Mouse (Mus musculus): ENCODE results near the gene Nrxn3. TPM values are rescaled to one million over a fixed set of nuclear protein-coding genes. Genes with fewer than 3 reads are reported as not detected.

Gene Nrxn3
- polyA plus RNA-seq, 1 experiment, result 0.19 TPM

DNA sequence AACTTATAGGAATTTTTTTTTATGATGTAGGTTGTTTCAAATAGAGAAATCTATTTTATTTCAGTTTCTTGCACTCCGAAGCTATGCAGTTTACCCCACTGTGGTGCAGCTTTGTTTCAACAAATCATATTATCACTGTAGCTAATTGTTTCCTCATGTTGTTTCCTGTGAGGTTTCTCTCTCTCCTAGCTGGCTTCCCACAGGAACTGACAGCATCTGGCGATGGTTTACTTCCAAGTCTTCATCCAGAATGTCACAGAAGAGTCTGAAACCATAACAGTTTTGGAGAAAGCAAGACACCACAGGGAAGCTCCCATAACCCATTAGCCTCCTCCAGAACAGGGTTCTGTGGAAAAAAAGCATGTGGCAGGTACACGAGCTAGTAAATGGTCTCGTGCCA lies 564.4 kb downstream of the Nrxn3 start:
- Histone ChIP-seq H3K27me3 (ENCODE audit: control insufficient read depth, insufficient read depth, low read length) (no peaks in the 10 kb centered on the region), H3K4me3 (ENCODE audit: control insufficient read depth, insufficient read depth, low read length) (no peak overlapping the region), H3K4me1 (replicated peaks; ENCODE audit: control insufficient read depth, insufficient read depth, low read length) (no peaks in the 10 kb centered on the region), H3K27ac (ENCODE audit: control insufficient read depth, insufficient read depth, low read length) (no peak overlapping the region), H3K36me3 (ENCODE audit: control insufficient read depth, insufficient read depth, low read length) (no peaks in the 10 kb centered on the region)
- no peak for TF ChIP-seq POLR2A (IDR thresholded peaks at IDR 0.05; ENCODE audit: control insufficient read depth, extremely low read depth, insufficient read depth, low read length, poor library complexity)
- no peak for TF ChIP-seq CTCF (IDR thresholded peaks at IDR 0.05; ENCODE audit: borderline replicate concordance, control insufficient read depth, extremely low read depth, insufficient read depth, low read length, poor library complexity)
- 61% methylated on average over 4 of the region's 4 CpGs for WGBS
- no peak for DNase-seq

DNA sequence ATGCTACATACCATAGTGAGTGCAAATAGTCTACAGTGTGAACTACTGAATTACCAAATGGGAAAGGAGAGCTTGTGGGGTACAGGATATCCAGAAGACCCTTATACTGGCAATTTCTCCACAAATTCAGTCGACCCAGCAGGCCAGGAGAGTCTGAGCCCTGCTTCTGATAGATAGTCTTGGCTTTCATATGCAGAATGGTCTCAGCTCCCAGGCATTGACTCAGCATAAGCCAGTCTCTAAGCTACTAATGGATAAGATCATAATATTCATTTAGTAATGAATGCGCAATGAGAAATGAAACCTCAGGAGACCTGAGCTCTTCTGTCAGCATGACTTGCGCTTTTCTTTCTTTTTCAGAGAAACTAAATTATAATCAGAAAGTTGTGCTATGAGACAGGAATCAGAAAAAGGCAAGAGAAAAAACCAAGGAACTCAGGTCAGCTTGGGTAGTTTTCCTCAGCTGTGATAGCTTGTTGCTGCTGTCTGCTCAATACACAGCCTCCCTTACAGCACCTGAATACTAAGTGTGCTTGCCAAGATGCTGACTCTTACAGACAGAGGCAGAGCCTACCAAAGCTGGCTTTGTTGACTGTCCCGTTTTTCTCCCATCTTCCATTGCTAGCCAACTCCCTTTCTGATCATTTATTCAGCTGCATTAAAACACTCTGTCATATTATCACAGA lies 567.1 kb downstream of the Nrxn3 start:
- WGBS, result 72% methylated on average over 4 of the region's 4 CpGs
- no peak for TF ChIP-seq CTCF (IDR thresholded peaks at IDR 0.05; ENCODE audit: borderline replicate concordance, control insufficient read depth, extremely low read depth, insufficient read depth, low read length, poor library complexity)
- no peak for TF ChIP-seq POLR2A (IDR thresholded peaks at IDR 0.05; ENCODE audit: control insufficient read depth, extremely low read depth, insufficient read depth, low read length, poor library complexity)
- H3K27me3 ChIP-seq (ENCODE audit: control insufficient read depth, insufficient read depth, low read length), result no peaks in the 10 kb centered on the region
- no peaks in the 10 kb centered on the region for H3K36me3 ChIP-seq (ENCODE audit: control insufficient read depth, insufficient read depth, low read length)
- DNase-seq, result no peak
- no peak overlapping the region for H3K27ac ChIP-seq (ENCODE audit: control insufficient read depth, insufficient read depth, low read length)
- no peaks in the 10 kb centered on the region for H3K4me1 ChIP-seq (replicated peaks; ENCODE audit: control insufficient read depth, insufficient read depth, low read length)
- no peak overlapping the region for H3K4me3 ChIP-seq (ENCODE audit: control insufficient read depth, insufficient read depth, low read length)

DNA sequence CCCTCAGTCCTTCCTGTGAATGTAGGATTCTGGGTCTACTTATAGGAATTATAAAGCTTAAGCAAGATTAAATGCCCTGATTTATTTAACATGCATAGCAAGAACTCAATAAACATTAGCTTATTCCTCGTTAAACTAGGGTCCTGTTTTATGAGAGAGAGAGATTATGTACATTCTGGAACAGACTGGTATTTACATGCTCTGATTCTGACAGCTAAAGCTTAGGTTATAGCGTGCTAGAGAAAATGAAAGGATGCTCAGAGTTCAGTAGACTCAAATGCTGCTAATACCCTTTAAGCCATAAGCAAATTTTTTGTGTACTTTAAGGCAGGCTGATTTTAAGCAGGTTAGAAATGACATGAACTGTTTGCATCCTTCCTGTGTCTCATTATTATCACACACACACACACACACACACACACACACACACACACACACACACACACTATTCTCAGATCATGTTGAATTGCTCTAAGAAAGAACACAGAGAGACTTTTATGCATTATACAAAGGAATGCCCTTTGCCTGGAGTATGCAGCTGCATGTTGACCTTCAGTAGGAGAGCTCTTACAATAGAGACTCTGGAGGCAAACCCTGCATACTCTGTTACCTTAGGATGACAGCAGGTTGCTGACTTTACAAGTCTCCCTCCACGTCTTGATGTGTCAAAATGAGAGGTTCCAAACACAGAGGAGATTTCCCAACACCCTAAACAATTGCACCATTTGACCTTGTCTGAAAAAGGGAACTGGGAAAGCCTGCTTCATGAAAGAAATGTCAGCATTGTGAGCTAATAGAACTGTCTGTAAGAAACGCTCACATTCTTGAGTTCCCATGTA lies 568.3 kb downstream of the Nrxn3 start:
- no peaks in the 10 kb centered on the region for H3K36me3 ChIP-seq (ENCODE audit: control insufficient read depth, insufficient read depth, low read length)
- no peak for DNase-seq
- H3K4me3 ChIP-seq (ENCODE audit: control insufficient read depth, insufficient read depth, low read length), result no peak overlapping the region
- H3K27ac ChIP-seq (ENCODE audit: control insufficient read depth, insufficient read depth, low read length), result no peak overlapping the region
- H3K27me3 ChIP-seq (ENCODE audit: control insufficient read depth, insufficient read depth, low read length), result no peaks in the 10 kb centered on the region
- WGBS, result 51% methylated on average over 4 of the region's 4 CpGs
- H3K4me1 ChIP-seq (replicated peaks; ENCODE audit: control insufficient read depth, insufficient read depth, low read length), result no peaks in the 10 kb centered on the region
- TF ChIP-seq POLR2A (IDR thresholded peaks at IDR 0.05; ENCODE audit: control insufficient read depth, extremely low read depth, insufficient read depth, low read length, poor library complexity) (no peak), CTCF (IDR thresholded peaks at IDR 0.05; ENCODE audit: borderline replicate concordance, control insufficient read depth, extremely low read depth, insufficient read depth, low read length, poor library complexity) (no peak)

DNA sequence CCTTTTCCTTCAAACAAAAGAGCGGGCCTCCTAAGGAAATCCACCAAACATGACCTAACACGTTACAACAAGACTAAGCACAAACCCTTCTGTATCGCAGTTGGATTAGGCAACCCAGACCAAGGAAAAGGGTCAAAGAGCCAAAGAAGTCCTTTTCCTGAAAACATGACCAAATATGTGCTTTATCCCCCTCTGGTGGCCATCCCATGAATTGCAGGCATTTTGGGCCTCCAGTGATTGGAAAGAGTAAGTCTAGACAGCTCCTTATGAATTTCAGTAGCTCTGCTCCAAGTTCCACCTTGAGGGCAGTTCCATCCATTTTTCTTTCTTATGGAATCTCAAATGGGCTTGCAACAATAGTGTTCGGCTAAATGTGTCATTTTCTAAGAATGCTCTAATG lies 579.3 kb downstream of the Nrxn3 start:
- TF ChIP-seq CTCF (IDR thresholded peaks at IDR 0.05; ENCODE audit: borderline replicate concordance, control insufficient read depth, extremely low read depth, insufficient read depth, low read length, poor library complexity) (no peak), POLR2A (IDR thresholded peaks at IDR 0.05; ENCODE audit: control insufficient read depth, extremely low read depth, insufficient read depth, low read length, poor library complexity) (no peak)
- DNase-seq, result peak; percentile 37
- H3K27ac ChIP-seq (ENCODE audit: control insufficient read depth, insufficient read depth, low read length), result no peak overlapping the region
- no peaks in the 10 kb centered on the region for H3K4me1 ChIP-seq (replicated peaks; ENCODE audit: control insufficient read depth, insufficient read depth, low read length)
- H3K4me3 ChIP-seq (ENCODE audit: control insufficient read depth, insufficient read depth, low read length), result no peak overlapping the region
- no peaks in the 10 kb centered on the region for H3K36me3 ChIP-seq (ENCODE audit: control insufficient read depth, insufficient read depth, low read length)
- WGBS, result 39% methylated on average over 4 of the region's 4 CpGs
- no peaks in the 10 kb centered on the region for H3K27me3 ChIP-seq (ENCODE audit: control insufficient read depth, insufficient read depth, low read length)

DNA sequence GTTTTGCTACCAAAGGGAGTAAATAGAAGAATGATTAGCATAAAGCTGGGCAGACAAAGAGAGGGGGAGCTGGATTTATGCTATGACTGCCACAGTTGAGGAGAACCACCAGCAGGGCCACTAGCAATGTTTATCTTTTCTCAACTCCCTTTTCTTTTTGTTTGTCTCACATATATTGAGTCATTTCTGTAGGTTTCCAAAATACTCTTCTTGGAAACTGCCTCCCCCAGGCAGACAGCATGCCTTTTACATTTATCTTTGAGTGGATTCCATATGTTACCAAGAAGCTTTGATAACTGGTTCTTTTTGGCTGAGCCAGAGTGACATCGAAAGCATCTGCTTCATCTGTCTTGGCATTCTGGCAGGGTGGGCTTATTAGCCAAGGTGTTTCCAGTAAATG lies 587.5 kb downstream of the Nrxn3 start:
- WGBS, result 90% methylated on average over 1 of the region's 1 CpGs
- no peak overlapping the region for H3K27ac ChIP-seq (ENCODE audit: control insufficient read depth, insufficient read depth, low read length)
- TF ChIP-seq POLR2A (IDR thresholded peaks at IDR 0.05; ENCODE audit: control insufficient read depth, extremely low read depth, insufficient read depth, low read length, poor library complexity) (no peak), CTCF (IDR thresholded peaks at IDR 0.05; ENCODE audit: borderline replicate concordance, control insufficient read depth, extremely low read depth, insufficient read depth, low read length, poor library complexity) (no peak)
- no peaks in the 10 kb centered on the region for H3K36me3 ChIP-seq (ENCODE audit: control insufficient read depth, insufficient read depth, low read length)
- no peaks in the 10 kb centered on the region for H3K4me1 ChIP-seq (replicated peaks; ENCODE audit: control insufficient read depth, insufficient read depth, low read length)
- DNase-seq, result no peak
- no peak overlapping the region for H3K4me3 ChIP-seq (ENCODE audit: control insufficient read depth, insufficient read depth, low read length)
- H3K27me3 ChIP-seq (ENCODE audit: control insufficient read depth, insufficient read depth, low read length), result no peaks in the 10 kb centered on the region

DNA sequence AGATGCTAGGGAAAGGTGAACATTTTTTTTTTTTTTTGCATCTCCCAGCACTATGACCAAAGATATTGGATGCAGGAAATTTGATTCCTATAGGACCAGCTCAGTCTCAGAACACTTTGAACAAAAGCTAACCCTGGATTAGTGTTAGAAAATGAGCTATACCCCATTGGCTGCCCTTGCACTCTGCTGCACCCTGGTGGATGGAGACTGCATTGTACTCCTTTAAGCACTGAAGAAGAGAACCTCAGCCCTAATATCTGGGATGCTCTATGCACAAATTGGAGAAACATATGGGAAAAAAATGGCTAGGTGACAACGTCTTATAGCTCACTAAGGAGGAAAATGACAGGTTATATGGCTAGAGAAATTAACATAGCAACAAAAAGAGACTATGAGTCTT lies 589.9 kb downstream of the Nrxn3 start:
- Histone ChIP-seq H3K27me3 (ENCODE audit: control insufficient read depth, insufficient read depth, low read length) (no peaks in the 10 kb centered on the region), H3K36me3 (ENCODE audit: control insufficient read depth, insufficient read depth, low read length) (no peaks in the 10 kb centered on the region), H3K4me3 (ENCODE audit: control insufficient read depth, insufficient read depth, low read length) (no peak overlapping the region), H3K27ac (ENCODE audit: control insufficient read depth, insufficient read depth, low read length) (no peak overlapping the region), H3K4me1 (replicated peaks; ENCODE audit: control insufficient read depth, insufficient read depth, low read length) (no peaks in the 10 kb centered on the region)
- 21% methylated on average over 1 of the region's 1 CpGs for WGBS
- TF ChIP-seq CTCF (IDR thresholded peaks at IDR 0.05; ENCODE audit: borderline replicate concordance, control insufficient read depth, extremely low read depth, insufficient read depth, low read length, poor library complexity) (no peak), POLR2A (IDR thresholded peaks at IDR 0.05; ENCODE audit: control insufficient read depth, extremely low read depth, insufficient read depth, low read length, poor library complexity) (no peak)
- DNase-seq, result peak; percentile 19

Measured in thymus, adult 2 months (tissue).